Mouse (Mus musculus) spleen, adult 12 weeks (tissue): ENCODE measurements around the gene Prdm4.

Source experiments
- DNase-seq: peaks from one replicate; pipeline ENCODE4 v3.0.0; 2022; ENCODE audit warnings: low spot score

The Prdm4 gene

GRCm38 (mm10) chr10:85916498-85917309, at the start of gene Prdm4:
Gene Prdm4, minus strand, starts transcription at chr10:85917142.
- DNase-seq: peak; percentile 94

GRCm38 (mm10) chr10:85966476-85966875, 49.5 kb upstream of the Prdm4 start:
- DNase-seq: no peak

GRCm38 (mm10) chr10:85964316-85964715, 47.4 kb upstream of the Prdm4 start:
- no peak for DNase-seq

GRCm38 (mm10) chr10:85962897-85963296, 46.0 kb upstream of the Prdm4 start:
- DNase-seq: no peak

- peak; percentile 88 for DNase-seq
Measured at GRCm38 (mm10) chr10:85957464-85957950, 40.6 kb upstream of the Prdm4 start, which contains the start of gene Rtcb. Gene Rtcb, minus strand, starts transcription at chr10:85957823.

GRCm38 (mm10) chr10:85956871-85957419, 40.0 kb upstream of the Prdm4 start:
- DNase-seq: peak; percentile 3

- DNase-seq: no peak
Measured at GRCm38 (mm10) chr10:85954429-85954828, 37.5 kb upstream of the Prdm4 start.

- DNase-seq: no peak
Measured at GRCm38 (mm10) chr10:85953401-85953800, 36.5 kb upstream of the Prdm4 start.

- DNase-seq: no peak
Measured at GRCm38 (mm10) chr10:85951765-85952443, 35.0 kb upstream of the Prdm4 start.

- no peak for DNase-seq
Measured at GRCm38 (mm10) chr10:85948483-85949196, 31.7 kb upstream of the Prdm4 start.

GRCm38 (mm10) chr10:85936280-85936965, 19.5 kb upstream of the Prdm4 start:
- no peak for DNase-seq

GRCm38 (mm10) chr10:85929962-85930361, 13.0 kb upstream of the Prdm4 start:
- DNase-seq: no peak

- no peak for DNase-seq
Measured at GRCm38 (mm10) chr10:85929208-85929591, 12.3 kb upstream of the Prdm4 start.

- peak; percentile 31 for DNase-seq
Measured at GRCm38 (mm10) chr10:85928499-85929207, 11.7 kb upstream of the Prdm4 start.

GRCm38 (mm10) chr10:85927676-85928445, 10.9 kb upstream of the Prdm4 start, which contains the start of gene Ascl4:
Gene Ascl4, plus strand, starts transcription at chr10:85927681.
- DNase-seq: peak; percentile 2

- DNase-seq: no peak
Measured at GRCm38 (mm10) chr10:85879886-85880486, 37.0 kb downstream of the Prdm4 start.

- no peak for DNase-seq
Measured at GRCm38 (mm10) chr10:85875812-85876211, 41.1 kb downstream of the Prdm4 start.

GRCm38 (mm10) chr10:85873861-85874544, 42.9 kb downstream of the Prdm4 start:
- no peak for DNase-seq

- no peak for DNase-seq
Measured at GRCm38 (mm10) chr10:85872479-85872773, 44.5 kb downstream of the Prdm4 start.
